ENCODE assay signal across 24 mouse cellular contexts in the genomic region with DNA sequence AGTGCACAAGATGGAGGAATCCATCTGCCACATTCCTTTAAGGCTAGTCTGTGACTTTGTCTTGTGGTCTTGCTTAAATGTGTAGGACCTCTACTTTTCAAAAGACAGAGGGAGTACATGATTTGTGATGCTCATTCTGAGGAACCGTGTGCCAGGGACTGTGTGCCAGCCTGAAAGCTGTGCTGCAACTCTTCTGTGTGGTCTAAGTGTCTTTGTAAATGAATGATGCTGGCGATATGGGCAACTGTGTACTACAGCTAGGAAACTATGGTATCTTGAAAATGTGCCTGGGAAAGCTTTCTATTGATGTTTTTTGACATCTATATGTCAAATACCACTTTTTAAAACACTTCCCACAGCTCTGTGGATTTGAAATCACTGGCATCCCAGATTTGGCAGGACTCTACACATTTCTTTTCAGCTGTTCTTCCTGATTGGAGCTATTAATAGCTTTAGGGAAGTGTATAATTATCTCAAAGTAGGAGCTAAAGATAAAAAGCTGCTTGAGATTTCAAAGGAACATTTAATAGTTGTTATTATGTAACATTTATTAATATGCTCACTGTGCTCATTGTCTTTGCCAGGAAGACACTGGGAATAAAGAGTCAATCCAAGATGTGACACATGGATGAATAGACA. TPM values are rescaled to one million over a fixed set of nuclear protein-coding genes. Genes with fewer than 3 reads are reported as not detected.
DNase-seq lines count a peak whose midpoint lies in the region; ATAC-seq and TF ChIP-seq lines count a peak whose summit lies in the region.
"Had no signal": no experiment of that assay in that cellular context is flagged by ENCODE, and none has a peak within 500 bp of the region (broad histone marks: within the 10 kb centered on the region; RNA-seq: fewer than 3 reads in every experiment).

No protein-coding gene starts in this region.

- peak; percentile 91 for ATAC-seq in frontal cortex, adult (ENCODE audit: low TSS enrichment)
- no peak for ATAC-seq in lung, postnatal 0 days
- no peak for ATAC-seq in granulocyte monocyte progenitor cell, adult 5-6 weeks (replicated peaks; ENCODE audit: poor library complexity, severe bottlenecking)
- ATAC-seq: inflammation-experienced regulatory T-cells, adult 6 months; midbrain, embryonic 15.5 days had no signal

- H3K27ac ChIP-seq in lung, postnatal 0 days (ENCODE audit: low read length) = no peak overlapping the region
- H3K27ac ChIP-seq in embryonic fibroblast, embryonic 13.5 days (ENCODE audit: insufficient read depth, low read length) = peak overlapping the region; percentile 89; the same call in 1 of the 2 replicates
- H3K27ac ChIP-seq in olfactory bulb, adult 2 months (ENCODE audit: insufficient read depth, low read depth, low read length) = peak overlapping the region; percentile 41; the same call in 1 of the 2 replicates
- H3K27ac ChIP-seq: hindbrain, embryonic 10.5 days; hindbrain, embryonic 15.5 days; limb, embryonic 10.5 days; limb, embryonic 15.5 days; liver, embryonic 14.5 days; lung, embryonic 15.5 days; midbrain, embryonic 10.5 days; midbrain, embryonic 15.5 days had no signal

- TF ChIP-seq POLR2A in embryonic fibroblast, embryonic 13.5 days (IDR thresholded peaks at IDR 0.05; ENCODE audit: low read depth, low read length) = no peak
- no peak for TF ChIP-seq POLR2A in olfactory bulb, adult 2 months (IDR thresholded peaks at IDR 0.05; ENCODE audit: insufficient read depth, low read depth, low read length)

- TF ChIP-seq CTCF in lung, postnatal 0 days (IDR thresholded peaks at IDR 0.05) = no peak
- TF ChIP-seq CTCF in embryonic fibroblast, embryonic 13.5 days (IDR thresholded peaks at IDR 0.05; ENCODE audit: borderline replicate concordance, insufficient read depth, low read length) = no peak
- no peak for TF ChIP-seq CTCF in olfactory bulb, adult 2 months (IDR thresholded peaks at IDR 0.05; ENCODE audit: insufficient read depth, low read depth, low read length)

- no peaks in the 10 kb centered on the region for H3K4me1 ChIP-seq in lung, postnatal 0 days (ENCODE audit: insufficient read depth, low read depth, low read length)
- H3K4me1 ChIP-seq in embryonic fibroblast, embryonic 13.5 days (ENCODE audit: control insufficient read depth, insufficient read depth, low read length) = peaks cover 3% of the 10 kb centered on the region
- peaks cover 3% of the 10 kb centered on the region; the same call in 1 of the 2 replicates for H3K4me1 ChIP-seq in olfactory bulb, adult 2 months (ENCODE audit: control insufficient read depth, insufficient read depth, low read length)
- H3K4me1 ChIP-seq: hindbrain, embryonic 10.5 days; hindbrain, embryonic 15.5 days; limb, embryonic 15.5 days; lung, embryonic 15.5 days; midbrain, embryonic 10.5 days; midbrain, embryonic 15.5 days had no signal

- no peaks in the 10 kb centered on the region for H3K36me3 ChIP-seq in lung, postnatal 0 days (ENCODE audit: insufficient read depth, low read length)
- H3K36me3 ChIP-seq: hindbrain, embryonic 10.5 days; hindbrain, embryonic 15.5 days; limb, embryonic 10.5 days; limb, embryonic 15.5 days; lung, embryonic 15.5 days; midbrain, embryonic 10.5 days; midbrain, embryonic 15.5 days had no signal

- no peak for DNase-seq in frontal cortex, postnatal 14 days (ENCODE audit: low spot score in 2 of 2)
- DNase-seq in lung, postnatal 0 days (ENCODE audit: low spot score) = peak; percentile 26
- no peak for DNase-seq in lung, postnatal 36 days
- DNase-seq in urinary bladder, postnatal 4 days (ENCODE audit: low spot score in 2 of 2) = no peak
- DNase-seq: adrenal gland, postnatal 36 days; B cell, adult 2 months; cerebellum, adult 11-12 months; heart, postnatal 14 days; kidney, adult 11 months; kidney, postnatal 14 days had no signal

- TF ChIP-seq EP300 in lung, postnatal 0 days (IDR thresholded peaks at IDR 0.05) = no peak

- no peak overlapping the region for H3K4me2 ChIP-seq in lung, postnatal 0 days (replicated peaks; ENCODE audit: low read depth, low read length)
- H3K4me2 ChIP-seq: hindbrain, embryonic 15.5 days; limb, embryonic 15.5 days; lung, embryonic 15.5 days; midbrain, embryonic 15.5 days had no signal

- H3K9ac ChIP-seq in lung, postnatal 0 days (replicated peaks; ENCODE audit: low read depth) = no peak overlapping the region
- H3K9ac ChIP-seq: hindbrain, embryonic 15.5 days; limb, embryonic 15.5 days; liver, embryonic 14.5 days; lung, embryonic 15.5 days; midbrain, embryonic 15.5 days had no signal

- H3K9me3 ChIP-seq in lung, postnatal 0 days (ENCODE audit: low read length) = no peaks in the 10 kb centered on the region
- H3K9me3 ChIP-seq: hindbrain, embryonic 10.5 days; hindbrain, embryonic 15.5 days; limb, embryonic 10.5 days; limb, embryonic 15.5 days; lung, embryonic 15.5 days; midbrain, embryonic 10.5 days; midbrain, embryonic 15.5 days had no signal

- H3K4me3 ChIP-seq in lung, postnatal 0 days (ENCODE audit: low read depth, low read length) = no peak overlapping the region
- H3K4me3 ChIP-seq in embryonic fibroblast, embryonic 13.5 days (ENCODE audit: insufficient read depth, low read length) = no peak overlapping the region
- H3K4me3 ChIP-seq in olfactory bulb, adult 2 months (ENCODE audit: insufficient read depth, low read depth, low read length) = no peak overlapping the region
- H3K4me3 ChIP-seq: hindbrain, embryonic 10.5 days; hindbrain, embryonic 15.5 days; limb, embryonic 10.5 days; limb, embryonic 15.5 days; lung, embryonic 15.5 days; midbrain, embryonic 10.5 days; midbrain, embryonic 15.5 days had no signal

- WGBS in lung, postnatal 0 days = 60% methylated on average over 2 of the region's 2 CpGs
- 29% methylated on average over 2 of the region's 2 CpGs for WGBS in olfactory bulb, adult 2 months

- no peaks in the 10 kb centered on the region for H3K27me3 ChIP-seq in lung, postnatal 0 days (replicated peaks; ENCODE audit: insufficient read depth, low read length)
- H3K27me3 ChIP-seq: hindbrain, embryonic 15.5 days; limb, embryonic 15.5 days; lung, embryonic 15.5 days; midbrain, embryonic 15.5 days had no signal

RNA-seq across cellular contexts. Expression of a gene that starts 48.9 kb away (rescaled TPM):
- 0.49 and 0.58 TPM in 2 replicates for polyA plus RNA-seq in lung, postnatal 0 days (2015; fragmentation: Nextera tagmentation; extraction: Ambion mirVana)
- polyA plus RNA-seq in embryonic fibroblast, embryonic 13.5 days (2011; ENCODE audit: insufficient read length, low read depth, missing spikeins) = 3.0 TPM in 2 replicates
- not detected in 2 replicates for polyA plus RNA-seq in olfactory bulb, adult 2 months (2012; ENCODE audit: insufficient read depth, insufficient read length, low replicate concordance, missing spikeins)
- total RNA-seq in granulocyte monocyte progenitor cell, adult 5-6 weeks (2014; fragmentation: Nextera tagmentation) = not detected in 2 replicates
- total RNA-seq in granulocyte monocyte progenitor cell, adult 5-6 weeks (2017) = not detected in 2 replicates
- total RNA-seq: neutrophil, adult 5-6 weeks had no signal
